Mouse (Mus musculus) intestine, embryonic 15.5 days (tissue): ENCODE results near the gene Ext2. TPM values are rescaled to one million over a fixed set of nuclear protein-coding genes. Genes with fewer than 3 reads are reported as not detected.

ENCODE experiments used
- ATAC-seq: fragments of 200-750 bp; cut with Nextera tagmentation; 2 replicates; pipeline ENCODE4 v1.8.0; 2017; ENCODE audit warnings: moderate TSS enrichment, moderate library complexity
- H3K27ac ChIP-seq: fragments of 300-500 bp; sonication (generic); 2 replicates; pipeline ENCODE4 v1.5.1; 2015; ENCODE audit warnings: mild to moderate bottlenecking, inconsistent platforms
- H3K27me3 ChIP-seq: fragments of 300-500 bp; sonication (generic); replicated peaks from 2 replicates; pipeline ENCODE4 v1.6.1; 2015; ENCODE audit warnings: inconsistent platforms
- H3K36me3 ChIP-seq: fragments of 300-500 bp; sonication (generic); 2 replicates; pipeline ENCODE4 v1.6.1; 2015; ENCODE audit warnings: inconsistent platforms
- H3K4me1 ChIP-seq: fragments of 300-500 bp; sonication (generic); replicated peaks from 2 replicates; pipeline ENCODE4 v1.6.1; 2015; ENCODE audit warnings: inconsistent platforms
- H3K4me2 ChIP-seq: fragments of 300-500 bp; sonication (generic); replicated peaks from 2 replicates; pipeline ENCODE4 v1.6.1; 2015; ENCODE audit warnings: mild to moderate bottlenecking, inconsistent platforms
- H3K4me3 ChIP-seq: fragments of 300-500 bp; sonication (generic); replicated peaks from 2 replicates; pipeline ENCODE4 v1.5.1; 2015; ENCODE audit warnings: inconsistent platforms
- H3K9ac ChIP-seq: fragments of 300-500 bp; sonication (generic); 2 replicates; pipeline ENCODE4 v1.6.1; 2015; ENCODE audit warnings: inconsistent platforms
- H3K9me3 ChIP-seq: fragments of 300-500 bp; sonication (generic); 2 replicates; pipeline ENCODE4 v1.6.1; 2016; ENCODE audit warnings: inconsistent platforms
- WGBS: fragments of 180-500 bp; shearing (Covaris S2); methylation state at CpG from one replicate; pipeline ENCODE4 v1.1.7; 2015; 5-methylcytosine and 5-hydroxymethylcytosine counted together
- polyA plus RNA-seq: library from polyadenylated mRNA; unstranded; fragments of >200 nt; fragmentation: Nextera tagmentation; extraction: Ambion mirVana; gene quantifications from 2 replicates; pipeline ENCODE4 v1.2.1, GENCODE M21; 2015

The Ext2 gene
- polyA plus RNA-seq, 1 experiment from 2014 or later = 92.9 TPM

DNA sequence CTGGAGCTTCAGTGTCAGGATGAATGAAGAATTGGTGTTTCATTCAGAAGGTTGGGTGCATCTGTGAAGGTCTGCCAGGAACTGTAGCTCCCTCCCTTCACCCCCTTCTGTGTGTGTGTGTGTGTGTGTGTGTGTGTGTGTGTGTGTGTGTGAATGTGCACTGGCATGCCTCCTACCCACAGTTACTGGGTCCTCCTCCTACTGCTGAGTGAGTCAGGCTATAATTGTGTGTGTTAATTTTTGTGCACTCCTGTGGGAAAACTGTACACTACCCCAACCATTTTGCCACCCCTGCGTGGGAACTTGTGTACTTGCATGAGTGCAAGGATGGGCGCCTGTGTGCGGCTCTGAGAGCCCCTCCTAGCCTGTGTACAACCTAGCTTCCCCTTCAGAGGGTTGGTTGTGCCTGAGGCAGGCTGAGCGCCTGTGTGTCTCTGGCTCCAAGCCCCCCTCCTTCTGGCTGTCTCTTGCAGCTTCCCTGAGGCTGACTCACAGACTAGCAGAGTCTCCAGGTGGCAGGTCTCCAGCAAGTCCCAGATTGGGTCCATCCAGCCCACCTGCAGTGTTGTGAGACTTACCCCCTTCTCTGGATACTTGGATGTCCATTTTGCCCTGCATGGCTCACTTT, 173.0 kb downstream of the Ext2 start:
- Histone ChIP-seq H3K36me3 (no peaks in the 10 kb centered on the region), H3K9ac (no peak overlapping the region), H3K4me3 (no peak overlapping the region), H3K4me2 (no peak overlapping the region), H3K9me3 (no peaks in the 10 kb centered on the region), H3K27me3 (peaks cover 66% of the 10 kb centered on the region), H3K4me1 (peaks cover 11% of the 10 kb centered on the region), H3K27ac (no peak overlapping the region)
- no peak for ATAC-seq
- WGBS = 49% methylated on average over 4 of the region's 4 CpGs

DNA sequence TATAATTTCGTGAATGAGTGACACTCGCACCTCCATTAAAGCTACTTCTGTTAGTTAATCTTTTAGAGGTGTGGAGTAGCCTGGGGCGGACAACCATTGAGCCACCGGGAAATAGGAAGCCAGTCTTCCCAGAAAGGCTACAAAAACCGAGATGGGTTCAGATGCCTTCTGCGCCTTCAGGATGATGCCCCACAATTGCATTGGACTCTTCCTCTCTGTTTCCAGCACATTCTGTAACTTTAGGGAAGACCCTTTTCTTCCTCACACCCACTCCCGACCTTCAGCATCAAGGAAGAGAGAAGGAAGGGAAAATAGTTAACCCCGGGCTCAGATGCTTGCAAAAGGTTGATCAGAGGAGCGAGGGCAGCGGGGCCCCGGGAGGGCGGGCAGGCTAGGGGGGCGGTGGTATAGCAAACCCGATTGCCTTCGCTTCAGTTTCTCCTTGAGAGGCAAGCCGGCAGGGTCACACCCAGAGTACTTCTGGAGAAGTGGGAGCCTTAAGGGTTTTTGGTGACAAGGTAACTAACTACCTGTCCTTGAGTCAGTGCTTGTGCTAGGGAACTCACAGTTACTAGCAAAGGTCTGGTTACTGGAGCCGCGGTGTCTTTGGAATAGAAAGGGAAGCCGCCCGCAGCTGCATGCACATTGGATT, 174.3 kb downstream of the Ext2 start:
- 2% methylated on average over 20 of the region's 20 CpGs for WGBS
- peaks cover 79% of the 10 kb centered on the region for H3K27me3 ChIP-seq
- no peak overlapping the region for H3K9ac ChIP-seq

DNA sequence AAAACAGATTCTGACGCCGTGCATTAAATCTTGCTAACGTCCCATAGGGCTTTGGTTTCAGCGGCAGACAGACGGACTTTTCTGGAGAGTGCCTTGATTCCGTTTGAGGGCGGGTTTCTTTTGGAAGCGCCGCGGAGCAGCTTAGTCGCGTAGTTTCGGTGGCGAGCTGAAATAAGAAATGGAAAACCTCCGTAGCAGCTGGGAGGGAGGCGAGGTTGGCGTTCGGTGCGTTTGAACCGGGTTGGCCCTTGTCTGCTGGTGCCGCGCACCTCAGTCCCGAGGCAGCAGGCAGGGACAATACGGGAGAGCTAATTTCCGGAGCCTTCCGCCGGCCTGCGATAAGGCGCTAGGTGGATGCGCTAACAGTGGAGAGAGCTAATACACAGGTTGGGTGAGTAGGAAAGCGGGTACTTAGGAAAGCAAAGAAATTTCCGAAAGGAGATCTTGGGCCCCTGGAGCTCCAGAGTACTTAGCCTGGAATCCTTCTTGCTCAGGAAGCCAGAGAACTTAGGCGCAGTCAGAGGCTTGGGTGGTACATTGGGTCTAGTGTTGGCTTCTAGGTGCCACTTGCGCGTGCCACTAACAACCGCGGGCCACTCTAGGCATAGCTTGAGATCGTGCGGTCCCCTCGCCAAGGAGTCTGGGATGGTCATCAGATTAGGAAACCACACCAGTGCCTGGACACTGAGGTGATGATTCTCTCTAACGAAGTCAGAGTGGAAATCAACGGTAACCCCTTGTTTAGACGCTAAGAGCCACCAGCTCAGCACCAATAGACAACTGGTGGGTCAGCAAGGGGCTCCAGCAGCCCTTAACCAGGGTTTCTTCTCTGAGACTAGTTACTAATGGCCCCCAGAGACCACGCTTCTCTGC, 175.1 kb downstream of the Ext2 start:
- H3K9me3 ChIP-seq = no peaks in the 10 kb centered on the region
- H3K4me1 ChIP-seq = peaks cover 24% of the 10 kb centered on the region
- H3K9ac ChIP-seq = no peak overlapping the region
- no peaks in the 10 kb centered on the region for H3K36me3 ChIP-seq
- no peak for ATAC-seq
- peak overlapping the region; percentile 16 for H3K4me3 ChIP-seq
- no peak overlapping the region for H3K27ac ChIP-seq
- 2% methylated on average over 44 of the region's 44 CpGs for WGBS
- H3K27me3 ChIP-seq = peaks cover 86% of the 10 kb centered on the region
- peak overlapping the region; percentile 50 for H3K4me2 ChIP-seq

More for the DNA sequence above, 174.3 kb downstream of the Ext2 start:
- H3K4me1 ChIP-seq = peaks cover 16% of the 10 kb centered on the region
- no peak overlapping the region for H3K27ac ChIP-seq
- ATAC-seq = no peak
- H3K36me3 ChIP-seq = no peaks in the 10 kb centered on the region
- no peak overlapping the region for H3K4me3 ChIP-seq
- H3K4me2 ChIP-seq = no peak overlapping the region
- no peaks in the 10 kb centered on the region for H3K9me3 ChIP-seq

DNA sequence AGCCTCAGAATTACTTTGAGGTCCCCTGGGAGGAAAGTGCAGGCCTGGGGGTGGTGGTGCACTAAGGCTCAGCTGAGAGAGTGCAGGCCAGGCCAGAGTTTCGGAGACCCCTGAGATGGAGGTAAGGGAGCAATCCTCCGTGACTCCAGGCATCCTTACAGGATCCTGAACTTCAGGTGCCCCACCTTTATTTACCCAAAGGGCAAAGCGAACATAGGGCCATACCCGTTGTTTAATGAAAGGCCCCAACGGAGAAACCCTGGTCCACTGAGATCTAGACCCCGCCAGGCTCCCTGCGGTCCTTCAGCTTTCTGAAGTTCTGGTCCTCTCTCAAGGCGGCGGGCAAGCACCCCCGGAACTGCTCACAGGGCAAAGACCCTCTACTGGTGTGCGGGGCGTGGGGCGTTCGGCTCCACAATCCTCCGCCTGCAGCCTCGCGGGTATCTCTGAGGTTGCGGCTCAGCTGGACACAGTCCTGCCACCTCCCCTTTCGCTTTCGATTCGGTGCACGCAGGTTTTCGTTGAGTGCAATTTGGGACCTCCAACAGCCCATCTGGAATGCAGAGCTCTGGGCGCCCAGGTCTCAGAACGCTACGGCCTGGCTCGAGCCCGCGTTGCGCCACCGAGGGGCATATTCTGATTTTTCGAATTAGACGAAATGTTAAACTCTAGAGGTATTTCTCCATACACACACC, 176.6 kb downstream of the Ext2 start:
- no peak for ATAC-seq
- Histone ChIP-seq H3K27ac (no peak overlapping the region), H3K36me3 (no peaks in the 10 kb centered on the region), H3K9me3 (no peaks in the 10 kb centered on the region), H3K27me3 (peaks cover 90% of the 10 kb centered on the region), H3K4me3 (peak overlapping the region; percentile 30), H3K4me2 (peak overlapping the region; percentile 54), H3K9ac (no peak overlapping the region), H3K4me1 (peaks cover 26% of the 10 kb centered on the region)
- 15% methylated on average over 33 of the region's 33 CpGs for WGBS

DNA sequence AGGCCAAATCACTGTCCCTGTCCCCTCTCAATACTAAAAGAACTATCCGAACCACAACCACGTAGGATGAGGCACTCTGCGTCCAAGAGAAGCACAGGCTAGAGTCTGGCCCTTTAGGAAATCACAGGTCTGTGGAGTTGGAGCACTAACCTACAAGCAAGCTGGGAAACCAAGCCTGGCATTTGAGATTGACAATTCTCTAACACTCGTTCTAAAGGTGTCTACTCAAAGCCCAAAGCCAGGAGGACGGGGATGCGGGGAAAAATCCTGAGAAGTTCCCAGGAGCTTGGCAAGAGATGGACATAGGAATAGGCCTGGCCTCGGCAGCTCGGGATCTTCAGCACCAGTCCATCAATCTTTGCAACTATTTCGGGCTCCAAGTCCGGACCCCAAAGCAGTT, 177.2 kb downstream of the Ext2 start:
- WGBS = 46% methylated on average over 10 of the region's 10 CpGs
- peaks cover 26% of the 10 kb centered on the region for H3K4me1 ChIP-seq
- H3K4me2 ChIP-seq = no peak overlapping the region
- no peak overlapping the region for H3K4me3 ChIP-seq
- H3K9ac ChIP-seq = no peak overlapping the region
- no peaks in the 10 kb centered on the region for H3K36me3 ChIP-seq
- H3K9me3 ChIP-seq = no peaks in the 10 kb centered on the region
- ATAC-seq = no peak
- H3K27me3 ChIP-seq = peaks cover 91% of the 10 kb centered on the region
- H3K27ac ChIP-seq = no peak overlapping the region

DNA sequence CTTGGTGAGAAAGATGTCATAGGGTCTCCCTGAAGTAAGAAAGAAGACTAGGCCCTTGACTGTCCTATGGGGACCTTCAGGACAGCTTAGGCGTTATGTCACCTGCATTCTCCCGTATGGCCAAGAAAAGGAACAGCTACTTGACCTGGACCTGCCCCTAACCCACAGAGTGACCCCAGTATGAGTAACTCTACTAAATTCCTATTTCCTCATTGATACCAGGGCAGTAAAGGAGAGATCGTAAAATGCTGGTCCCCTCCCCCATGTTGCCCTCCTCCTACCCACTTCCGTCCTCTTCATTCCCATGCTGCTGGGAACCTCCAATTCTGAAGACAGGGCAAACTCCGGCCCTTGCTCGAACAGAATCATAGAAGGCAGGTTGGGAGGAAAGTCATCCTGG, 177.6 kb downstream of the Ext2 start:
- no peak overlapping the region for H3K4me3 ChIP-seq
- peaks cover 26% of the 10 kb centered on the region for H3K4me1 ChIP-seq
- H3K4me2 ChIP-seq = no peak overlapping the region
- WGBS = 46% methylated on average over 6 of the region's 6 CpGs
- ATAC-seq = no peak
- H3K9ac ChIP-seq = no peak overlapping the region
- H3K27me3 ChIP-seq = peaks cover 91% of the 10 kb centered on the region
- no peak overlapping the region for H3K27ac ChIP-seq
- H3K9me3 ChIP-seq = no peaks in the 10 kb centered on the region
- H3K36me3 ChIP-seq = no peaks in the 10 kb centered on the region

DNA sequence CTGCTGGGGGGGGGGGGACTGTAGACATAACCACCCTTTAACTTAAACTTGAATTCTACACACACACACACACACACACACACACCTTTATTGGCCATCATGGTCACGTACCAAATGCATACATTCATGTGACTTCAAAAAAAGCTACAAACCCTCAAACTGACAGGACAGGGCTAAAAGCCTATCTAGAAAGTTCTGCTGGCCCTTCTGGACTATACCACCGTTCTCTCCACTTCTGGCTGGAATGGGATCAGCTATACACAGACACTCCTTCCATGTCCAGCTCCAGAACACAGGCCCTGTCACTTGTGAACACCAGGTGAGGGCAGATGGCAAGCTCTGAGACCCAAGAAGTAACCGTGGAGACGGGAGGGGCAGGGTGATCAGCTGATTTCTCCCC, 178.1 kb downstream of the Ext2 start:
- Histone ChIP-seq H3K27ac (no peak overlapping the region), H3K4me3 (no peak overlapping the region), H3K9ac (no peak overlapping the region)

DNA sequence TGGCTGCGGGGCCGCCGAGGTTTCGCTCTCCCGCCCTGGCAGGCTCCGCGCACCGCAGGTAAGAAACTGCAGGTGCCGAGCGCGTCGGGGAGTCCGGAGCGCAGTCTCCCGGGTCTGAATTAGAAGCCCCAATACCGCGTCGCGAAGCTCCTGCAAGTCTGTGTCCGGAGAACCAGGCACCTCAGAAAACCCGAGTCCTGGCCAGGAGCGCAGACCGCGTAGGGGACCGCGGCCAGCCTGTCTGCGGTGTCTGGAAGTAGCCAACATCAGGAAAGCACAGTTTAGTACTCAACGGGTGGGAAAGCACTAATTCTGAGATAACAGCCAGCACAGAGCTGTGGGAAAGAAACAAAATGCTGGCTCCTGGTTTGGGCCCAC, 179.0 kb downstream of the Ext2 start:
- Histone ChIP-seq H3K9me3 (no peaks in the 10 kb centered on the region), H3K4me1 (peaks cover 26% of the 10 kb centered on the region), H3K9ac (peak overlapping the region; percentile 37), H3K36me3 (no peaks in the 10 kb centered on the region), H3K27ac (no peak overlapping the region), H3K27me3 (peaks cover 88% of the 10 kb centered on the region), H3K4me2 (peak overlapping the region; percentile 92), H3K4me3 (peak overlapping the region; percentile 43)
- 5% methylated on average over 28 of the region's 28 CpGs for WGBS
- no peak for ATAC-seq

More for the DNA sequence above, 178.1 kb downstream of the Ext2 start:
- H3K4me2 ChIP-seq = no peak overlapping the region
- peaks cover 91% of the 10 kb centered on the region for H3K27me3 ChIP-seq
- H3K9me3 ChIP-seq = no peaks in the 10 kb centered on the region
- H3K4me1 ChIP-seq = peaks cover 26% of the 10 kb centered on the region
- no peak for ATAC-seq
- no peaks in the 10 kb centered on the region for H3K36me3 ChIP-seq
- WGBS = 48% methylated on average over 4 of the region's 4 CpGs

DNA sequence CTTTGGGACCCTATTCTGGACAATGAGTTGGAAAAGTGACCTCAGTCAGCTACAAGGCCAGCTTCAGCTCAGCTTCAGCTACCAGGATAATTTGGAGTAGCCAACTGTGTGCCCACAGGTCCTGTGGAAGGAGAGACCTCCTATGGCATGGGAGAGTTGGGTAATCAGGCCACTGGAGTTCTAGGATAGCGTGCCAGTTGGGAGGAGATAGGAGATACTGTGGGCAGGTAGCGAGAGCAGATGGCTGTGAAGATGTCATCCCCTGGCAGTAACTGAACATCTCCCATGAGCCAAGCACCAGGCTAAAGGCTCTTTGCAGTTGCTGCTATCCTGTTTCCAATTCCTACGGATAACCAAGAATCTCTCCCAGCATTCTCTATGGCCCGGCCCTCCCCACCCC, 187.8 kb downstream of the Ext2 start:
- H3K4me2 ChIP-seq = no peak overlapping the region
- no peak overlapping the region for H3K4me3 ChIP-seq
- no peak overlapping the region for H3K9ac ChIP-seq
- H3K4me1 ChIP-seq = no peaks in the 10 kb centered on the region
- H3K27ac ChIP-seq = no peak overlapping the region
- no peak for ATAC-seq
- peaks cover 51% of the 10 kb centered on the region for H3K27me3 ChIP-seq
- no peaks in the 10 kb centered on the region for H3K9me3 ChIP-seq
- WGBS = 91% methylated on average over 4 of the region's 4 CpGs
- no peaks in the 10 kb centered on the region for H3K36me3 ChIP-seq

DNA sequence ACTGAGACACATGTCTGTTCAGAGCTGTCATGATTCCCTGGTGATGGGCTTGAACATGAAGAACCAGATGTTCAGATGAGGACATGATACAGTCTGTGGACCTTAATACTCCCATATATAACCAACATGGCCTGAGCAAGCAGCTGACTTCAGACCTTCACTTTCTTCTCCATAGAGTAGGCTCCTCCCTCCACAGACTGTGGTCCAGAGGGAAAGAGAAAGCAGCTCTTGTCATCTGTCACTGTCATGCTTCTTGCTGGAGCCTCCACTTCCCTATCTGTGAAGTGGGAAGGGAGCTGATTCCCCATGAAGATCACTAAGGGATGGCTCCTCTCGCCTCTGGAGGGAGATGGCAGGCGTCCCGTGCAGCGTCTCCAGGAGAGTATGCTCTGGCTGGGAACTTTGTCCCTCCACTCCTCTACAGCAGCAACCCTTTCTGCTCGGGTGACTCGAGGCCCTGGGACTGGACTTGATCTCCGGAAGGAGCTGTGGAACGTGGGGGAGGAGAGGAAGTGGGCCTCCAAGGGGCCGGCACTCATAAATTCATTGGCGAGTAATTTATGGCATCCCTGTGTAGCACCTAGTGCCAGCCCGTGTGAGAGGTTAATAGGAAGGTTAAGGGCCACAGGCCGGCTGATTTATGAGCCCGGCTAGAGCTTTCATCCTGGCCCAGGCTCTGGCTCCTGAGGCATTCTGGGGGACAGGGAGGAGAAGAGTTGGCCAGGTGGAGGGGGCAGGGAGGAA, 197.5 kb downstream of the Ext2 start:
- Histone ChIP-seq H3K4me2 (no peak overlapping the region), H3K4me3 (no peak overlapping the region), H3K27me3 (no peaks in the 10 kb centered on the region), H3K9me3 (no peaks in the 10 kb centered on the region), H3K4me1 (0 out of 2 replicates have a peak, but pooled peaks cover 3% of the 10 kb centered on the region), H3K27ac (no peak overlapping the region), H3K36me3 (no peaks in the 10 kb centered on the region), H3K9ac (no peak overlapping the region)
- 28% methylated on average over 13 of the region's 13 CpGs for WGBS
- peak; percentile 59 for ATAC-seq

DNA sequence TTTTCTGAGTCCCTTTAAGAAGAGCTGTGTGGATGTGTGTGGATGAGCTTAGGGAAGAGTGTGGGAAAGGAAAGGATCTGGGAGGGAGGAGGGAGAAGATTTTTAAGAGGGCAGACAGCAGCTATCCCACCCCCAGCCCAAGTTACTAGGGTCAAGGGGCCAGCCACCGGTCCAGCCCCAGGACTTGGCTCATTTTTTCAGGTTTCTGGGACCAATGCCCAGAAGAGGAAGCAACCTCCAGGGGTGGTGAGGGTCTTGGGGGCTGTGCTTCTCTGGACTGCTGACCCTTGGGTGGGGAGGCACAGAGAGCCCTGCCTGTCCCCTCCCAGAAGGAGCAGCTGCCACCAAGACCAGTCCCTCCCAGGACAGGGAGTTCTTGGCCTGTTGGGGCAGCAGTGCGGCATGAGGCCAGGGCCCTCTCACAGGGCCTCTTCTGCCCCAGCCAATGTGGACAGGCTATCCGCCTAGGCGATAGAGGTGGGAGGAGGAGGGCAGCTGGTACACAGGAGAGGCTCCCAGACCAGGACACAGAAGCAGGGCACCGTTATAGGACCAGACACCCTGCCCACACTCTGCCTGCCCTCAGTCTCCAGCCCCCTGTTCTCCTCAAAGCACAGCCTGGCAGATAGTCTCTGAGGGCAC, 203.0 kb downstream of the Ext2 start:
- Histone ChIP-seq H3K36me3 (no peaks in the 10 kb centered on the region), H3K4me2 (no peak overlapping the region), H3K4me1 (no peaks in the 10 kb centered on the region), H3K4me3 (no peak overlapping the region), H3K27me3 (peaks cover 6% of the 10 kb centered on the region; the same call in 1 of the 2 replicates), H3K9ac (no peak overlapping the region), H3K9me3 (no peaks in the 10 kb centered on the region), H3K27ac (no peak overlapping the region)
- 52% methylated on average over 5 of the region's 5 CpGs for WGBS
- ATAC-seq = no peak
